Mouse (Mus musculus) embryonic stem cell, embryonic (primary cell): ENCODE results near the gene Eif3i.

Source experiments
- CTCF ChIA-PET, 4 experiments: fragments of 300-600 bp in 2 of 4; fragments of 350-600 bp in 2 of 4; sonication (Branson Sonifier 250); formaldehyde crosslinking; loops; one replicate each; lab custom pipeline; 2022; ENCODE audit warnings: inconsistent platforms in 2 of 4; lab: Charles Lee
- POLR2A ChIA-PET, 4 experiments: fragments of 300-600 bp in 2 of 4; fragments of 350-600 bp in 2 of 4; sonication (Branson Sonifier 250); formaldehyde crosslinking; loops; one replicate each; lab custom pipeline; 2022; ENCODE audit warnings: antibody characterized with exemption in 4 of 4, inconsistent platforms in 1 of 4; lab: Charles Lee

Eif3i gene

DNA sequence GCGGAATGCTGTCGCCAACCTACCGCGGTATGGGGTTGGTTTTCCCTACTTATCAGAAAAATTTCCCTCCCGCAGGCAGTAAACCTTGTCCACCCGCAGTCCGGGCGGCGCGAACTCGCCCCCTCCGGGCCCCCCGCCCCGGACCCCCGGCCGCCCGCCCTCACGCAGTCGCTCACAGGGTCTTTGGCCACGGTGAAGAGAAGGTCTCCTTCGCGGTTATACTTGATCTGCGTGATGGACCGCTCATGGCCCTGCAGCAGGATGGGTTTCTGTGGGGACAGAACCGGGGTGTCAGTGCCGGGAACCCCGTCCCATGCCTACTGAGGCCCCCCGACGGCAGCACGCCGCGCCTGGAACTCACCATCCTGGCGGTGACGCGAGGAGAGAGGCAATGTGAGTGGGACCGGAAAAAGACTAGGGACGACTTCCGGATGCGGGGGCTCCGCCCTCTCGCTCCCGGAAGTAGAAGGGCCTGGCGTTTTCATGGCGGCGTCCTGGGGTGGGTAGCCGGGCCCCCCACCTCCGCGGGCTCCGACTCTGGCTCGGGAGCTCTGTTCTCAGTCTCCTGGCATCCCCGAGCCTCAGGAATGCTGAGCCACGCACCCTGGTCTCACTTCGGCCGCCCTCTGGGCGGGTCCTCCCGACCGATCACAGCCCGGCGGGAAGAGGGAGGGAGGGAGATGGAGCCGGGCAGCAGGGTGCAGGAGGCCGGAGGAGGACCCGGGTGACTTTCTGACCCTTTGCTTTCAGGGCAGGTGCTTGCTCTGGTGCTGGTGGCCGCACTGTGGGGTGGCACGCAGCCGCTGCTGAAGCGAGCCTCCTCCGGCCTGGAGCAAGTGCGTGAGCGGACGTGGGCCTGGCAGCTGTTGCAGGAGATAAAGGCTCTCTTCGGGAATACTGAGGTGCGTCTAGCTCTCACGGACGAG is at the start of gene Eif3i, which contains the start of gene Tmem234:
Gene Eif3i, minus strand, starts transcription at position 416 of the 926 bp plus-strand sequence.
Gene Tmem234, plus strand, starts transcription at position 436 of the 926 bp plus-strand sequence.
- ChIA-PET POLR2A (interaction anchor here in 3 of 4 experiments (0.6 to 5.8 kb wide), 23 partner anchors 8 to 139 kb away, joined by 3 to 18 read pairs (median 4); partner anchors contain the start of genes Bsdc1 (in 1 of the 3), Dcdc2b (in 1 of the 3) and Txlna (in 1 of the 3)), CTCF (interaction anchor here in 2 of 4 experiments (1.0 to 3.0 kb wide), 6 partner anchors 8 to 58 kb away, joined by 3 to 17 read pairs (median 4); partner anchors contain the start of gene Hdac1 (in 1 of the 2))

DNA sequence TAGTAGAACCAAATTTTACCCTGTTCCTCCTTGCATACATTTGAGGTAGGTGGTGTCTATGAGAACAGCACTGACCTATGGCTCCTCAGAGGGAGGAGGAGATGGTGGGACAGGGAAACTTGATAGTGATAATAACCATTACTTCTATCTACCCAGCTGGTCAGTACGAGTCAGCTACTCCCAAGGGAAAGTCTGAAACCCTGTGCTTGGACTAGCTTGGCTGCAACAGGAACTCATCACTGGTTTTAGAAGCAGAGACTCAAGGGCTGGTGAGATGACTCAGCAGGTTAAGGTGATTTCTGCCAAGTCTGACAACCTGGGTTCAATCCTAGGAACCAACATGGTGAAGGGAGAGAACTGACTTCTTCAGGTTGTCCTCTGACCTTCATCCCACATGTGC is 48.2 kb upstream of the Eif3i start:
- ChIA-PET CTCF (no interaction called here), POLR2A (interaction anchor here in 2 of 4 experiments (0.7 to 1.2 kb wide), 5 partner anchors 12 to 48 kb away, joined by 3 to 5 read pairs (median 3); partner anchors contain the start of gene Tmem39b (in 1 of the 2))

DNA sequence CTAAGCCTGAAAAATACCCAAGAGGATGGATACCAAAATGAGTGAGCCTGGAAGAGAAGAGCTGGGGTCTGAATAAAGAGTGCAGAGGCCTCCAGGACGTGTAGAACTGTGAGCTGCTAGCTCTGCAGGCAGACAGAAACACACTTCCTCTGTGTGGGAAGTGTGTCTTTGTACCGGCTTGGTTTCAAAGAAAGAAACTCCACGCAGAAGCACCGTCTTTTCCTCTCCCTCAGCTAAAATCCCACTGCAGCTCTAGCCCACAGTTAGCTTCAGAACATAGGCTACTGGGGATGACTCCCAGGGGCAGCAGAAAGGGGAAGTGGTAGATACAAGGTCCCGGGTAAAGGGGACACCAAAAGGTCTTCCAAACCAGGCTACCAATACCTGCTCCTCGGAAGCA is 44.8 kb upstream of the Eif3i start:
- POLR2A ChIA-PET: interaction anchor here in 2 of 4 experiments (0.5 to 17.2 kb wide), 13 partner anchors 8 to 51 kb away, joined by 3 to 255 read pairs (median 4); partner anchors contain the start of genes Ccdc28b (in 2 of the 2), Iqcc (in 1 of the 2) and Tmem39b (in 1 of the 2)
- CTCF ChIA-PET: interaction anchor here in 1 of 4 experiments (0.7 to 1.6 kb wide), 2 partner anchors 8 to 146 kb away, joined by 3 read pairs; no protein-coding TSS in a partner anchor

DNA sequence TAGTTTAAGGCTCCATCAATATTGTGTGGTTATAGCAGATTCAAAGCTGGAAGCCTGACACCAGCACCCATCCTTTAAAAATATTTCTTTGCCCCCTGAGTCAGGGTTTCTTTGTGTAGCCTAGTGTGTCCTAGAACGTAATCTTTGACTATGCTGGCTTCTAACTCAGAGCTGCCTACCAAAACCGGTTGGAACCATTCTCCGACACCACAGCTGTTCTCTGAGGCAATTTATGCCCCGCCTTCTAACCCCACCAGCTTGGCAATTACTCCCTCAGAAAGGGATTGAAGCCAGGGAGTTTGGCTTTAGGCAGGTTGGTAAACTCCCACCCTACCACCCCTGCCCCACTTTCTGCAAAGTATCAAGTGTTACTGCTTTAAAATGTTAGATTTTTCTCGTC is 41.3 kb upstream of the Eif3i start:
- CTCF ChIA-PET: interaction anchor here in 3 of 4 experiments (0.5 to 2.0 kb wide), 5 partner anchors 33 to 600 kb away, joined by 3 to 8 read pairs (median 5); partner anchors contain the start of gene Tmem39b (in 1 of the 3)
- POLR2A ChIA-PET: interaction anchor here in 3 of 4 experiments (0.7 to 17.2 kb wide), 31 partner anchors 9 to 181 kb away, joined by 3 to 255 read pairs (median 7); partner anchors contain the start of genes Bsdc1 (in 2 of the 3), Ccdc28b (in 2 of the 3), Iqcc (in 2 of the 3) and Marcksl1 (in 2 of the 3)

DNA sequence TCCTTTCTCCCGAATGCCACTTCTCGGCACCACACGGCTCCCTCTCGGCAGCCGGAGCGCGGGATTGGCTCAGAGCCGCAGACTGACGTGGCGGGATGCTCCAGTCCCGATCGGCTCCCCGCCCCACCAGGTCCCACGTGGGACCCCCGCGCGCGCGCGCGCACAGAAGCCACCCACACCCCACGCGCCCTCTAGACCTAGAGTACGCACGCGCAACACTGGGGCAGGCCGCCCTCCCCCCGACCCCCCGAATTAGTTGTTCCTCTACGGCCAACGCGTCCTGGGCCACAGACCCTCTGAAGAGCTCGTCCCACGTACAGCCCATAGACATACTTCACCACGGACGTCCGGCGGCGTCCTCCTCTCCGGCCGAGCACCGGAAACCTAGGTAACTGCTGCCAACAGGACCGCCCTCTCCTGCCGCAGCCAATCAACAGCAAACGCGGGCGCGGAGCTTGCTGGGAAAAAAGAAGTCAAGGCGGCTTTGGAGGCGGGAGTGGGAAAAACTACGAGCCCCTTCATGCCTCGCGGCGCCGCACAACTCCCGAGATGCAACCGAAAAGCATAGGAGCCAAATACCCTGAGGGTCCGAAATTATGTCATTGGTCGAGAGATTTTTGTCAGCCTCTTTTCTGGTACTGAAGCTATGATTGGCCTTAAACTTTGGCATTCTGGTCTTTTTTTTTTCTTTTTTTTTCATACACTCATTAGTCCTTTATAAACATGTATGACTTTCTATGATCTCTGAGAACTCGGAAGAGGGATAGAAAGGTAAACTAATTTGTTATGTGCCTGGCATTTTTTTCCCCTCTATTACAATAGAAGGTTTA is 40.4 kb upstream of the Eif3i start, which contains the start of gene Txlna:
Gene Txlna, minus strand, starts transcription at position 428 of the 830 bp plus-strand sequence.
- ChIA-PET POLR2A (interaction anchor here (0.5 to 17.2 kb wide), 116 partner anchors 9 to 919 kb away, joined by 3 to 255 read pairs (median 4); partner anchors contain the start of genes Tmem39b (in 4 of the 4), Dcdc2b (in 3 of the 4), Iqcc (in 3 of the 4) and Kpna6 (in 3 of the 4)), CTCF (interaction anchor here (0.6 to 2.0 kb wide), 24 partner anchors 9 to 546 kb away, joined by 3 to 14 read pairs (median 3); partner anchors contain the start of genes Kpna6 (in 3 of the 4) and Tmem39b (in 1 of the 4))

DNA sequence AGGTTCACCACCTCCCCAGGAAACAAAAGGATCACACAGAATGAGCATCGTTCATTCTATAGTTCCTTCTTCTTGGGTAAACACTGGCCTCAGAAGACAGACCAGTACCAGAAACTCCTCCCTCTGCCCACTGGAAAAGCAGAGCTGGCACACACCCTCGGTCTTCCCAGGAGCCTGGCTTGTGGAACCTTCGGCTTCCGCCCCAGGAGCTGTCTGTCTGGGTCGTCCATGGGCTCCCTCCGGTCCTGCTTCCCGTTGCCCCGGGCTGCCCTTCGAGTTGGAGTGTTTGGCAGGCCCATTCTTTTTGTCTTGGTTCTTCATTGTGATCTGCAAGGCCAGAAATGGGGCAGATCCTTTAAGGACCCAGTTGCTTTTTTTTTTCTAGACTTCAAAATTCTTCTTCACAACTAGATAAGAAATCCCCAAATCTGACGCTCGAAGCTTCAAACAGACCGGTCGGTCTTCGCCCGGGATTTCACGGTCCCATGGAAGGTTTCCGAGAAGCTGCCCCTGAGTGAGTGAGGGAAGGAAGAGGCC is 39.7 kb upstream of the Eif3i start:
- POLR2A ChIA-PET: interaction anchor here (0.6 to 17.2 kb wide), 79 partner anchors 8 to 880 kb away, joined by 3 to 255 read pairs (median 5); partner anchors contain the start of genes Tmem39b (in 4 of the 4), Dcdc2b (in 3 of the 4), Marcksl1 (in 3 of the 4) and Bsdc1 (in 2 of the 4)
- CTCF ChIA-PET: interaction anchor here in 3 of 4 experiments (0.5 to 2.0 kb wide), 12 partner anchors 11 to 502 kb away, joined by 3 to 14 read pairs (median 3); partner anchors contain the start of gene Kpna6 (in 2 of the 3)

DNA sequence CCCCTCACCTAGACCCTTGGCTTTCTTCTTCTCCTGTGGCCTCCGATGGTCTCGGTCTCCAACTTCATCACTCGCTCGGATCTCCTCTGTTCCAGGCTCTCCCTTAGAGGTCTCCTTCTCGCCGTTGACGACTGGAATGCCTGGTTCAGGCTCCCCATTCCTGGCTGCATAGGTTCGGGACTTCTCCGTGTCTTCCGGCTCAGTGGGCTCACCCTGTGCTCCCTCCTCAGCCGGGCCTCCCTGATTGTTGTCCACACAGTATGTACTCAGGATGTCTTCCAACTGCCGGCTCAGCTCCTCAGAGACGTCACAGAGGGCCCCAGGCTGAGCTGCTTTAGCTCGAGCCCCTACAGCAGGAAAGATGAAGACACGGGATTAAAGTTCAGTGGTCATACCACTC is 38.8 kb upstream of the Eif3i start:
- ChIA-PET POLR2A (interaction anchor here in 2 of 4 experiments (0.5 to 17.2 kb wide), 6 partner anchors 11 to 102 kb away, joined by 3 to 255 read pairs (median 4); partner anchors contain the start of genes Ccdc28b (in 1 of the 2) and Iqcc (in 1 of the 2)), CTCF (interaction anchor here in 1 of 4 experiments (0.6 kb wide), 1 partner anchor 1014 kb away, joined by 8 read pairs; no protein-coding TSS in a partner anchor)

DNA sequence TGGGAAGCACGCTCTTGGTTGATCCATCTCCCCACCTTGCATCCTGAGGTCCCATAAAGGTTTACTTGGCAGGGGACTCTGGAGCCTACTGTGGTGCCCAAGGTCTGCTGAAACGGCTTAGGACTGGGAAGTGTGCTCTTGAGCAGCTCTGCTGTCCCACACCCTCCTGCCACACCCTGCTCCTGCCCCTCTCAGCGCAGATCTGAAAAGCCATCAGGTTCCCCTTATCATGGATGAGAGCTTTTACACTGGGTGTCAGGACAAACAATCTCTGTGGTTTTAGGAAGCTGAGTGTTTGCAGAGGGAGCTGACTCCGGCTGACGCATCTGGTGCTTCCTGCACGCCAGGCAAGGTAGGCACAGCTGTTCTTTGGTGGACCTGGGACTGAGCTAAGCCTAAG is 33.4 kb upstream of the Eif3i start:
- CTCF ChIA-PET: interaction anchor here (0.5 to 1.4 kb wide), 7 partner anchors 9 to 345 kb away, joined by 3 to 14 read pairs (median 3); partner anchors contain the start of gene Ccdc28b (in 1 of the 4)
- POLR2A ChIA-PET: interaction anchor here (0.5 to 17.7 kb wide), 15 partner anchors 5 to 762 kb away, joined by 3 to 255 read pairs (median 4); partner anchors contain the start of genes Ccdc28b (in 2 of the 4), Iqcc (in 1 of the 4), Marcksl1 (in 1 of the 4) and Txlna (in 1 of the 4)

DNA sequence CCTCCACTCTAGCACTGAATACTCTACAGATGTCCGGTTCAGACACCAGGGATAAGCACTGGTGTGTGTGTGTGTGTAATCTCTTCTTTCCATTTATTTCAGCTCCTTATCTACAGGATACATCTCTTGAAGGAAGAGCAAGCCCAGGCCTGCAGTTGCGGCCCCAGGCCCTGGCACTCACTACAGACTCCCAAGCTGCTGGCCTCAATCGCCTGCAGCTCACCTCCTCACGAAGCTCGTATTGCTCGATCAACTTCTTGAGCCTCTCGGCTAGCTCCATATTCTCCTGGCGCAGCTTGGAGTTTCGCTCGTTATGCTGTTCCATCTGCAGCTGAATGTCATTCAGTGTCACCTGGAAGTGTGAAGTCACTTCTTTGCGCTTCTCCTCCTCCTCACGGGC is 31.4 kb upstream of the Eif3i start:
- POLR2A ChIA-PET: interaction anchor here in 3 of 4 experiments (0.7 to 17.7 kb wide), 9 partner anchors 6 to 151 kb away, joined by 3 to 255 read pairs (median 6); partner anchors contain the start of genes Txlna (in 3 of the 3), Ccdc28b (in 2 of the 3) and Iqcc (in 1 of the 3)
- CTCF ChIA-PET: interaction anchor here in 1 of 4 experiments (1.2 kb wide), 2 partner anchors 23 to 456 kb away, joined by 3 to 6 read pairs; no protein-coding TSS in a partner anchor

DNA sequence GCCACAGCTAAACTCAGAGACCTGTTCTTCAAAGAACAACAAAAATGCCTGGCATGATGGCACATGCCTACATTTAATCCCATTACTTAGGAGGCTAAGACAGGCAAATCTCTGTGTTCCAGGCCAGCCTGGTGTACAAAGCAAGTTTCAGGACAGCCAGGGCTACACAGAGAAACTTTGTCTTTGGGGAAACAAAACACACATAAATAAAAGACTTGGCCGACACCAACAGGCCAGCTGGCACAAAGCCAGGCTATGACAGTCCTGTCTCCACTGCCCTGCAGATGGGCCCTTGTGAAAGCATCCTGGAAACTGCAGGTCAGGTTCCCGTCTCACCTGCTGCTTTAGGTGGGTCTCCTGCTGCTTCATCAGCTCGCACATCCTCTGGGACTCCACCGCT is 30.5 kb upstream of the Eif3i start:
- ChIA-PET CTCF (interaction anchor here in 1 of 4 experiments (1.2 kb wide), 2 partner anchors 22 to 457 kb away, joined by 3 to 6 read pairs; no protein-coding TSS in a partner anchor), POLR2A (interaction anchor here in 2 of 4 experiments (0.9 to 17.7 kb wide), 11 partner anchors 5 to 150 kb away, joined by 3 to 255 read pairs (median 5); partner anchors contain the start of genes Txlna (in 2 of the 2), Ccdc28b (in 1 of the 2) and Iqcc (in 1 of the 2))

DNA sequence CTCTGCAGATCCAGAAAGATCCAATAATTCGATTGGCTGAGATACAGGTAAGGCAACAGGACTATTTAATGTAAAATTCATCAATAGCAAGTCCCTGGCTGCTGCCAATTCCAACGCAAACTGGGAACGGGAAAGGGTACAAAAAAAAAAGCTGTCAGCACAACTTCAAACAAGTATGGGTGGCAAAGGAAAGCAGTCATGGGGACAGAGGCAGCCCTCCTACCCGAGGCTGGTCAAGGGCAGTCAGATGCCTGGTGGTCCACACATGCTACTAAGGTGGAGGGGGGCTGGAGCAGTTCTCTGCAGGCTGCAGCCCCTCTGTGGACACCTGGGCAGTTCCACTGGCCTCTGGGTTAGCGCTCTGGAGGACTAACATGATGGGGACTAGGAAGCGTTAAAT is 25.6 kb upstream of the Eif3i start:
- CTCF ChIA-PET: interaction anchor here in 3 of 4 experiments (3.0 to 4.3 kb wide), 3 partner anchors 17 to 18 kb away, joined by 10 to 17 read pairs (median 16); no protein-coding TSS in a partner anchor

DNA sequence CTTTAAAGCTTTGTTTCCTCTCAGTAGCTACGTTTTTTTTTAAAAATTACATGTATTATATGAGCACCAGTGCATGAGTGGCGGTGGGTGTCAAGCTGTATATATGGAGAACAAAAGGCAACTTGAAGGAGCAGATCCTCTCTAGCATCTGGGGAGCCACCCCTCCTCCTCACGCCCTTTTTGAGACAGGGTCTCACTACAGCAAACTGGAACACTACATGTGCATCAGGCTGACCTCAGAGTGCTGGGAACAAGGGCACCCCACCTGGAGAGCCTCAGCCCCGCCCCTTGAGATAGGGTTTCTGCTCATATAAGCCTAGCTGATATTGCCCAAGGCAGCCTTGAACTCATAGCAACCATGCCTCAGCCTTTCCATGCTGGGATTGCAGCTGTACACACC is 25.0 kb upstream of the Eif3i start:
- POLR2A ChIA-PET: interaction anchor here (0.5 to 17.7 kb wide), 15 partner anchors 7 to 95 kb away, joined by 3 to 255 read pairs (median 5); partner anchors contain the start of genes Tmem39b (in 2 of the 4) and Txlna (in 2 of the 4)
- CTCF ChIA-PET: interaction anchor here in 3 of 4 experiments (0.7 to 4.3 kb wide), 5 partner anchors 9 to 48 kb away, joined by 3 to 17 read pairs (median 10); partner anchors contain the start of gene Fam167b (in 1 of the 3)

More for the DNA sequence above, 25.6 kb upstream of the Eif3i start:
- POLR2A ChIA-PET: interaction anchor here in 3 of 4 experiments (0.5 to 17.7 kb wide), 13 partner anchors 8 to 96 kb away, joined by 3 to 255 read pairs (median 5); partner anchors contain the start of genes Tmem39b (in 2 of the 3) and Txlna (in 2 of the 3)

DNA sequence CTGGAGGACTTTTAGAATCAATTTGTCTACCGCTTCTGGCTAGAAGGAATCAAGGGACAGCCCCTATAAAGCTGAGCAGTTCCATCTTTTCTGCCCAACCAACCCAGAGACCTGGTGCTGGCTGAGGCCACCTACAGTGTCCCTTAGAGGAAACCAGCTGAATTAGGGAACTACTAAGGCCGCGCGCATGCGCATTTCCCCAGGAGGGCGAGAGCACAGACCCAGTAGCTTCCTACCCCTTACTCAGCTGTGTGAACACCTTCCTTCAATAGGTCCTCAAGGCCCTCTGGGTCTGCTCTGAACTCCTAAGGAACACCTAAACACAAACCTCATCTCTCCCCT is 24.6 kb upstream of the Eif3i start:
- ChIA-PET POLR2A (interaction anchor here (0.6 to 17.7 kb wide), 17 partner anchors 8 to 627 kb away, joined by 3 to 255 read pairs (median 5); partner anchors contain the start of genes Txlna (in 2 of the 4) and Tmem39b (in 1 of the 4)), CTCF (interaction anchor here in 3 of 4 experiments (0.7 to 4.3 kb wide), 6 partner anchors 9 to 164 kb away, joined by 3 to 17 read pairs (median 8); partner anchors contain the start of genes Bsdc1 (in 1 of the 3) and Fam167b (in 1 of the 3))

DNA sequence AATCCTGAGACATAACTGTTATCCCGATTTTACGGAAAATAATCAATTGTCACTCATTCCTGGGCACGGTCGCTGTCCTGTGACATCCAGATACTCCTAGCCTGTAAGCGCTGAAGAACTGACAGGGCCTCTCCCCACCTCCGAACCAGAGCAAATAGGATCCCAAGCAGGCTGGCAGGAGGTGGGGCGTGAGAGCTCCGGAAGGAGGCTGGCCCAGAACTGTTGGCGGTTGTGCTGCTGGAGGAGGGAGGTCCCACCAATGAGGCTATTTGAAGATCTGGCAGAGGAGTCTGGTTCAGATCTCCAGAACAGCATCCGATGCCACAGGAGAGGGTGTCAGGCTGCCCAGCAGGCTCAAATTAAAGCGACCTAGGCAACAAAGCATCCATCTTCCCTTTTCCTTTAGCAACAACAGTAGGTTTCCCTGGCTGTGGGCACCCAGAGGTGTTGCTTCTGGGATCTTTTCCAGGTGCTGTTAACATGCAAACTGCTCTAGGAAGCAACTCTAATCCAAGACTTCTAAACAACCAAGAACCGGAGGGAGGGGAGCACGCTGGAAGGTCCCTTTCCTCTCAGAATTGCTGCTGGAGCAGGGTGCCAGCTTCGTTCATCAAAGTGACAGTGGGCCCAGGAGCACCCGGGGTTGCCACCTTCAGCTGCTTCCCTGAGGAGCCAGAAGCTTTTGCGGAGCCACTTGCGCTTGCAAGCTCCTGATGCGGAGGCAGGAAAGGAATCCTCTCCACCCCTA is 24.0 kb upstream of the Eif3i start:
- ChIA-PET CTCF (interaction anchor here in 3 of 4 experiments (0.6 to 4.3 kb wide), 8 partner anchors 10 to 163 kb away, joined by 3 to 17 read pairs (median 4); partner anchors contain the start of genes Bsdc1 (in 1 of the 3) and Fam167b (in 1 of the 3)), POLR2A (interaction anchor here (0.6 to 17.7 kb wide), 32 partner anchors 8 to 626 kb away, joined by 3 to 255 read pairs (median 4); partner anchors contain the start of genes Txlna (in 3 of the 4), Dcdc2b (in 2 of the 4), Pef1 (in 1 of the 4) and S100pbp (in 1 of the 4))
